Mouse (Mus musculus): ENCODE data around the gene Gpr87. TPM values are rescaled to one million over a fixed set of nuclear protein-coding genes. Genes with fewer than 3 reads are reported as not detected.
"Not testable (repeated sequence)": the region's sequence is repeated elsewhere in the genome, so short reads cannot be mapped to it uniquely, and the experiment has no call there.

Gene Gpr87
- polyA plus RNA-seq, 1 experiment from 2014 or later = 3.3 TPM

- no peak for DNase-seq (ENCODE audit: low spot score)
These were observed 7.6 kb downstream of the Gpr87 start for GRCm38 (mm10) chr3:59187336-59187735.

GRCm38 (mm10) chr3:59185662-59186061 is 9.2 kb downstream of the Gpr87 start:
- no peak for DNase-seq (ENCODE audit: low spot score)

- no peak for DNase-seq (ENCODE audit: low spot score)
These were observed 12.8 kb downstream of the Gpr87 start for GRCm38 (mm10) chr3:59182129-59182528.

GRCm38 (mm10) chr3:59181134-59181533 is 13.8 kb downstream of the Gpr87 start:
- DNase-seq (ENCODE audit: low spot score) = no peak

- no peak for DNase-seq (ENCODE audit: low spot score)
These were observed 18.0 kb downstream of the Gpr87 start for GRCm38 (mm10) chr3:59176871-59177270.

- DNase-seq (ENCODE audit: low spot score) = peak; percentile 76
These were observed 19.7 kb downstream of the Gpr87 start for GRCm38 (mm10) chr3:59175234-59175633.

GRCm38 (mm10) chr3:59174426-59175154 is 20.3 kb downstream of the Gpr87 start:
- DNase-seq (ENCODE audit: low spot score) = no peak

- DNase-seq (ENCODE audit: low spot score) = no peak
These were observed 24.8 kb downstream of the Gpr87 start for GRCm38 (mm10) chr3:59169921-59170627.

- DNase-seq (ENCODE audit: low spot score) = no peak
These were observed 25.7 kb downstream of the Gpr87 start for GRCm38 (mm10) chr3:59169215-59169614.

- peak; percentile 43 for DNase-seq (ENCODE audit: low spot score)
These were observed 26.4 kb downstream of the Gpr87 start for GRCm38 (mm10) chr3:59168476-59168875.

GRCm38 (mm10) chr3:59167417-59168054 is 27.4 kb downstream of the Gpr87 start:
- no peak for DNase-seq (ENCODE audit: low spot score)

GRCm38 (mm10) chr3:59160465-59160864 is 34.4 kb downstream of the Gpr87 start:
- no peak for DNase-seq (ENCODE audit: low spot score)

- no peak for DNase-seq (ENCODE audit: low spot score)
These were observed 37.9 kb downstream of the Gpr87 start for GRCm38 (mm10) chr3:59157048-59157447.

- no peak for DNase-seq (ENCODE audit: low spot score)
These were observed 39.5 kb downstream of the Gpr87 start for GRCm38 (mm10) chr3:59155404-59155803.

GRCm38 (mm10) chr3:59154888-59155287 is 40.0 kb downstream of the Gpr87 start:
- no peak for DNase-seq (ENCODE audit: low spot score)

GRCm38 (mm10) chr3:59153424-59153823 is 41.5 kb downstream of the Gpr87 start, which contains the start of gene P2ry14:
TSS of gene P2ry14 (minus strand) at chr3:59153618.
- no peak for DNase-seq (ENCODE audit: low spot score)

- DNase-seq (ENCODE audit: low spot score) = no peak
These were observed 44.3 kb downstream of the Gpr87 start for GRCm38 (mm10) chr3:59150624-59151023.

GRCm38 (mm10) chr3:59149646-59150045 is 45.3 kb downstream of the Gpr87 start:
- DNase-seq (ENCODE audit: low spot score) = no peak

GRCm38 (mm10) chr3:59145194-59145593 is 49.7 kb downstream of the Gpr87 start:
- DNase-seq (ENCODE audit: low spot score) = no peak

- no peak for DNase-seq (ENCODE audit: low spot score)
These were observed 53.2 kb downstream of the Gpr87 start for GRCm38 (mm10) chr3:59141507-59142305.

- DNase-seq (ENCODE audit: low spot score) = not testable (repeated sequence)
These were observed 54.0 kb downstream of the Gpr87 start for GRCm38 (mm10) chr3:59140941-59141340.

All from thymus, postnatal 0 days (tissue).